Mouse (Mus musculus): ENCODE results near the gene Uprt.

DNA sequence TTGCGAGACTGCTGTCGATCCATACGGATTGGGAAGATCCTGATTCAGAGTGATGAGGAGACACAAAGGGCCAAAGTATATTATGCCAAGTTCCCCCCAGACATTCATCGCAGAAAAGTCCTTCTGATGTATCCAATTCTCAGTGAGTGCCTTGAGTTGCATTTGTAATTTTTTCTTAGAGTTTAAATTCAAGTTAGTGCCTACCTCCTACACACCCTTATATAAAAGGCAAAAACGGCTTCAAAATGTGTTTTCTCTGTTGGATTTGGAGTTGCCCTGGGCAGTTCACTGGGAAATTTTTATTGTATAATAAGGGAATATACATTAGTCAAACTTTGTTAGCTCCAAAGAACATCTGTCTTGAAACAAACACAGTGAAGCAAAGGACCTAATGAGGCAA lies 19.1 kb downstream of the Uprt start:
- TF ChIP-seq ZC3H11A (IDR thresholded peaks at IDR 0.05; ENCODE audit: borderline replicate concordance, low read depth, low read length) (no peak), CHD2 (IDR thresholded peaks at IDR 0.05; ENCODE audit: low read depth, low read length) (no peak), HCFC1 (IDR thresholded peaks at IDR 0.05; ENCODE audit: borderline replicate concordance, insufficient read depth, low read length) (no peak)
